Mouse (Mus musculus): ENCODE results near the gene Vps33b. TPM values are rescaled to one million over a fixed set of nuclear protein-coding genes. Genes with fewer than 3 reads are reported as not detected.

The Vps33b gene
- total RNA-seq, 2 experiments from 2014 or later = 7.7 to 10.9 TPM

Other genes with a start within 250 kb of the Vps33b start
- gene Zfp710, start 244.8 kb upstream of the Vps33b start, total RNA-seq (2021) = 10 to 100 TPM; 20.1 to 24.4 TPM
- gene Idh2, start 154.3 kb upstream of the Vps33b start, total RNA-seq (2021) = 1,000 to 10,000 TPM; 1,610 to 1,731 TPM
- 10 to 100 TPM; 14.7 to 16.6 TPM for gene Sema4b, start 82.8 kb upstream of the Vps33b start, total RNA-seq (2021)
- 10 to 100 TPM; 27.8 to 28.1 TPM for gene Cib1, start 36.8 kb upstream of the Vps33b start, total RNA-seq (2021)
- gene Gdpgp1, start 36.8 kb upstream of the Vps33b start, total RNA-seq (2021) = 1 to 10 TPM; 2.2 to 2.4 TPM
- gene Ttll13, start 23.3 kb upstream of the Vps33b start, total RNA-seq (2021) = under 1 TPM; 0.45 to 0.74 TPM
- 10 to 100 TPM; 24.0 to 27.5 TPM for gene Ngrn, start 8.4 kb upstream of the Vps33b start, total RNA-seq (2021)
- 10 to 100 TPM; 40.0 to 43.7 TPM for gene Prc1, start 24.8 kb downstream of the Vps33b start, total RNA-seq (2021)
- 10 to 100 TPM in 1 of 2 experiments, 1 to 10 TPM in 1; 7.1 to 10.1 TPM for gene Rccd1, start 54.8 kb downstream of the Vps33b start, total RNA-seq (2021)
- 10 to 100 TPM; 17.9 to 18.9 TPM for gene Unc45a, start 71.4 kb downstream of the Vps33b start, total RNA-seq (2021)
- 10 to 100 TPM; 33.1 to 35.5 TPM for gene Hddc3, start 73.5 kb downstream of the Vps33b start, total RNA-seq (2021)
- 10 to 100 TPM; 70.5 to 72.0 TPM for gene Man2a2, start 101.7 kb downstream of the Vps33b start, total RNA-seq (2021)
- gene Fes, start 118.3 kb downstream of the Vps33b start, total RNA-seq (2021) = 10 to 100 TPM; 19.9 to 21.7 TPM
- gene Furin, start 135.8 kb downstream of the Vps33b start, total RNA-seq (2021) = 100 to 1,000 TPM; 119 to 139 TPM

Data from heart, postnatal 10 days (tissue).